ENCODE assay signal across 16 mouse cellular contexts in genomic region chr6:95704626-95705025, GRCm38 (mm10). TPM values are rescaled to one million over a fixed set of nuclear protein-coding genes. Genes with fewer than 3 reads are reported as not detected.
DNase-seq lines count a peak whose midpoint lies in the region; ATAC-seq and TF ChIP-seq lines count a peak whose summit lies in the region.
"Had no signal": no experiment of that assay in that cellular context is flagged by ENCODE, and none has a peak within 500 bp of the region (broad histone marks: within the 10 kb centered on the region; RNA-seq: fewer than 3 reads in every experiment).

No protein-coding gene starts in this region.

- peak overlapping the region; percentile 39; the same call in 1 of the 2 replicates for H3K27ac ChIP-seq in heart, embryonic 13.5 days (replicated peaks)
- H3K27ac ChIP-seq in heart, embryonic 10.5 days: no peak overlapping the region
- no peak overlapping the region for H3K27ac ChIP-seq in kidney, postnatal 0 days
- H3K27ac ChIP-seq: embryonic facial prominence, embryonic 12.5 days; forebrain, embryonic 15.5 days; heart, embryonic 15.5 days; hindbrain, embryonic 15.5 days had no signal

- no peaks in the 10 kb centered on the region for H3K27me3 ChIP-seq in heart, embryonic 13.5 days (replicated peaks)
- no peaks in the 10 kb centered on the region for H3K27me3 ChIP-seq in heart, embryonic 10.5 days (ENCODE audit: insufficient read depth, poor library complexity, severe bottlenecking)
- H3K27me3 ChIP-seq in kidney, postnatal 0 days (ENCODE audit: insufficient read depth, low read length): no peaks in the 10 kb centered on the region
- H3K27me3 ChIP-seq: embryonic facial prominence, embryonic 12.5 days; forebrain, embryonic 15.5 days; heart, embryonic 15.5 days; hindbrain, embryonic 15.5 days had no signal

- DNase-seq in adrenal gland, postnatal 14 days: peak; percentile 35
- no peak for DNase-seq in adrenal gland, adult 8-10 months
- DNase-seq in heart, embryonic 10.5 days (ENCODE audit: low spot score): no peak
- no peak for DNase-seq in kidney, postnatal 0 days (ENCODE audit: low spot score)
- no peak for DNase-seq in kidney, adult 8-10 months
- peak; percentile 21 for DNase-seq in 416B (ENCODE audit: low read depth)
- DNase-seq: cerebellum, adult 11 months; cerebellum, adult 9-10 months; cerebellum, postnatal 25 days; gastrocnemius, postnatal 36 days had no signal

- H3K4me2 ChIP-seq in heart, embryonic 13.5 days: no peak overlapping the region
- no peak overlapping the region for H3K4me2 ChIP-seq in kidney, postnatal 0 days (ENCODE audit: low read length)
- H3K4me2 ChIP-seq: embryonic facial prominence, embryonic 12.5 days; forebrain, embryonic 15.5 days; heart, embryonic 15.5 days; hindbrain, embryonic 15.5 days had no signal

- ATAC-seq in heart, embryonic 13.5 days (ENCODE audit: extremely low read depth, insufficient number of reproducible peaks, low FRiP score, low TSS enrichment): no peak
- 0 out of 2 replicates have a peak, but pooled peaks have one; percentile 33 for ATAC-seq in kidney, postnatal 0 days (replicated peaks; ENCODE audit: low FRiP score, low read depth)
- ATAC-seq: forebrain, embryonic 15.5 days; intestine, embryonic 16.5 days had no signal

- peaks cover 4% of the 10 kb centered on the region; the same call in 1 of the 2 replicates for H3K36me3 ChIP-seq in heart, embryonic 13.5 days
- H3K36me3 ChIP-seq in heart, embryonic 10.5 days: no peaks in the 10 kb centered on the region
- no peaks in the 10 kb centered on the region for H3K36me3 ChIP-seq in kidney, postnatal 0 days (ENCODE audit: insufficient read depth, low read length)
- H3K36me3 ChIP-seq: embryonic facial prominence, embryonic 12.5 days; forebrain, embryonic 15.5 days; heart, embryonic 15.5 days; hindbrain, embryonic 15.5 days had no signal

- H3K9me3 ChIP-seq in heart, embryonic 13.5 days: no peaks in the 10 kb centered on the region
- no peaks in the 10 kb centered on the region for H3K9me3 ChIP-seq in heart, embryonic 10.5 days
- H3K9me3 ChIP-seq in kidney, postnatal 0 days (replicated peaks; ENCODE audit: low read length): no peaks in the 10 kb centered on the region
- H3K9me3 ChIP-seq: embryonic facial prominence, embryonic 12.5 days; forebrain, embryonic 15.5 days; heart, embryonic 15.5 days; hindbrain, embryonic 15.5 days had no signal

- H3K4me3 ChIP-seq in heart, embryonic 13.5 days: no peak overlapping the region
- no peak overlapping the region for H3K4me3 ChIP-seq in heart, embryonic 10.5 days
- H3K4me3 ChIP-seq in kidney, postnatal 0 days (replicated peaks; ENCODE audit: low read depth, low read length): no peak overlapping the region
- H3K4me3 ChIP-seq: embryonic facial prominence, embryonic 12.5 days; forebrain, embryonic 15.5 days; heart, embryonic 15.5 days; hindbrain, embryonic 15.5 days had no signal

- H3K9ac ChIP-seq in heart, embryonic 13.5 days: no peak overlapping the region
- no peak overlapping the region for H3K9ac ChIP-seq in kidney, postnatal 0 days (ENCODE audit: low read depth, low read length)
- H3K9ac ChIP-seq: embryonic facial prominence, embryonic 12.5 days; forebrain, embryonic 15.5 days; heart, embryonic 15.5 days; hindbrain, embryonic 15.5 days had no signal

- WGBS in heart, embryonic 13.5 days: 61% methylated on average over 4 of the region's 4 CpGs
- 69% methylated on average over 4 of the region's 4 CpGs for WGBS in heart, embryonic 10.5 days
- 59% methylated on average over 4 of the region's 4 CpGs for WGBS in kidney, postnatal 0 days

- H3K4me1 ChIP-seq in heart, embryonic 13.5 days: peaks cover 25% of the 10 kb centered on the region
- H3K4me1 ChIP-seq in heart, embryonic 10.5 days: peaks cover 32% of the 10 kb centered on the region
- peaks cover 11% of the 10 kb centered on the region; the same call in 1 of the 2 replicates for H3K4me1 ChIP-seq in kidney, postnatal 0 days (replicated peaks; ENCODE audit: insufficient read depth, low read length)
- H3K4me1 ChIP-seq: forebrain, embryonic 15.5 days; hindbrain, embryonic 15.5 days had no signal

- TF ChIP-seq CTCF in kidney, postnatal 0 days (IDR thresholded peaks at IDR 0.05; ENCODE audit: low read depth): no peak

RNA-seq across cellular contexts. Expression of gene Suclg2, which starts 14.0 kb away (rescaled TPM):
- 135 and 141 TPM in 2 replicates for total RNA-seq in adrenal gland, postnatal 14 days (2021)
- total RNA-seq in adrenal gland, adult 8-10 months (2022): 100 to 1,000 TPM; 112 to 157 (median 136) TPM
- polyA plus RNA-seq in heart, embryonic 13.5 days (2015; fragmentation: Nextera tagmentation; extraction: Ambion mirVana): 92.2 and 99.9 TPM in 2 replicates
- 76.4 and 90.3 TPM in 2 replicates for polyA plus RNA-seq in heart, embryonic 10.5 days (2016; fragmentation: Nextera tagmentation; extraction: Ambion mirVana)
- polyA plus RNA-seq in kidney, postnatal 0 days (2015; fragmentation: Nextera tagmentation; extraction: Ambion mirVana): 143 and 153 TPM in 2 replicates

Comparison
In these comparisons a context has a peak if more than half of its experiments do, and no peak if none do; other contexts are left out.
1. DNase-seq: peak in adrenal gland, postnatal 14 days (single experiment) and 416B (single experiment); none in adrenal gland, adult 8-10 months (single experiment), heart, embryonic 10.5 days (single experiment), kidney, postnatal 0 days (single experiment) and kidney, adult 8-10 months (0 of 2).